Mouse (Mus musculus) heart, embryonic 14.5 days (tissue): ENCODE measurements around the gene Ubiad1. TPM values are rescaled to one million over a fixed set of nuclear protein-coding genes. Genes with fewer than 3 reads are reported as not detected.

Experiments
- ATAC-seq: fragments of 200-750 bp; cut with Nextera tagmentation; 2 replicates; pipeline ENCODE4 v1.8.0; 2017; ENCODE audit warnings: low read depth, moderate TSS enrichment; ENCODE audit not compliant: insufficient number of reproducible peaks, insufficient read depth, low FRiP score
- H3K27ac ChIP-seq, 2 experiments: fragments of 200-500 bp in 1 of 2; fragments of 300-500 bp in 1 of 2; sonication (generic) in 1 of 2; replicated peaks in 1 of 2; 2 replicates each; pipeline ENCODE4 v1.5.1; 2012 to 2014; ENCODE audit warnings: low read depth in 2 of 2, low read length in 2 of 2, control low read depth in 1 of 2, mild to moderate bottlenecking in 1 of 2, mixed read lengths in 1 of 2; ENCODE audit not compliant: control insufficient read depth in 1 of 2, insufficient read depth in 1 of 2
- H3K27me3 ChIP-seq: fragments of 300-500 bp; sonication (generic); 2 replicates; pipeline ENCODE4 v1.6.1; 2014; ENCODE audit warnings: mild to moderate bottlenecking, low read length, control low read depth; ENCODE audit not compliant: control insufficient read depth, insufficient read depth
- H3K36me3 ChIP-seq: fragments of 300-500 bp; sonication (generic); 2 replicates; pipeline ENCODE4 v1.6.1; 2014; ENCODE audit warnings: mild to moderate bottlenecking, control low read depth, low read length, mixed read lengths; ENCODE audit not compliant: control insufficient read depth, insufficient read depth
- H3K4me1 ChIP-seq, 2 experiments: fragments of 200-500 bp in 1 of 2; fragments of 300-500 bp in 1 of 2; sonication (generic) in 1 of 2; 2 replicates each; pipeline ENCODE4 v1.6.1; 2012 to 2014; ENCODE audit warnings: low read length in 2 of 2, control low read depth in 1 of 2, mixed read lengths in 1 of 2; ENCODE audit not compliant: control insufficient read depth in 2 of 2, insufficient read depth in 2 of 2
- H3K4me2 ChIP-seq: fragments of 300-500 bp; sonication (generic); 2 replicates; pipeline ENCODE4 v1.6.1; 2014; ENCODE audit warnings: mild to moderate bottlenecking, low read length
- H3K4me3 ChIP-seq, 2 experiments: fragments of 200-500 bp in 1 of 2; fragments of 300-500 bp in 1 of 2; sonication (generic) in 1 of 2; 2 replicates each; pipeline ENCODE4 v1.5.1; 2012 to 2014; ENCODE audit warnings: low read length in 2 of 2, mild to moderate bottlenecking in 2 of 2, control low read depth in 1 of 2, low read depth in 1 of 2, moderate library complexity in 1 of 2; ENCODE audit not compliant: control insufficient read depth in 1 of 2, insufficient read depth in 1 of 2
- H3K9ac ChIP-seq: fragments of 300-500 bp; sonication (generic); 2 replicates; pipeline ENCODE4 v1.6.1; 2014; ENCODE audit warnings: mild to moderate bottlenecking, low read length
- H3K9me3 ChIP-seq: fragments of 300-500 bp; sonication (generic); 2 replicates; pipeline ENCODE4 v1.6.1; 2016; ENCODE audit warnings: low read length, control low read depth; ENCODE audit not compliant: control insufficient read depth
- WGBS: fragments of 180-500 bp; shearing (Covaris S2); extraction: QIAGEN DNeasy Blood & Tissue Kit; methylation state at CpG from one replicate; pipeline ENCODE4 v1.1.7; 2014; 5-methylcytosine and 5-hydroxymethylcytosine counted together
- polyA plus RNA-seq: library from polyadenylated mRNA; unstranded; fragments of >200 nt; fragmentation: Nextera tagmentation; extraction: Ambion mirVana; gene quantifications from 2 replicates; pipeline ENCODE4 v1.2.1, GENCODE M21; 2014

The Ubiad1 gene
- polyA plus RNA-seq, 1 experiment from 2014 or later = 15.7 TPM

- H3K27me3 ChIP-seq = peaks cover 55% of the 10 kb centered on the region
These were observed 41.2 kb downstream of the Ubiad1 start for GRCm38 (mm10) chr4:148403402-148403801.

DNA sequence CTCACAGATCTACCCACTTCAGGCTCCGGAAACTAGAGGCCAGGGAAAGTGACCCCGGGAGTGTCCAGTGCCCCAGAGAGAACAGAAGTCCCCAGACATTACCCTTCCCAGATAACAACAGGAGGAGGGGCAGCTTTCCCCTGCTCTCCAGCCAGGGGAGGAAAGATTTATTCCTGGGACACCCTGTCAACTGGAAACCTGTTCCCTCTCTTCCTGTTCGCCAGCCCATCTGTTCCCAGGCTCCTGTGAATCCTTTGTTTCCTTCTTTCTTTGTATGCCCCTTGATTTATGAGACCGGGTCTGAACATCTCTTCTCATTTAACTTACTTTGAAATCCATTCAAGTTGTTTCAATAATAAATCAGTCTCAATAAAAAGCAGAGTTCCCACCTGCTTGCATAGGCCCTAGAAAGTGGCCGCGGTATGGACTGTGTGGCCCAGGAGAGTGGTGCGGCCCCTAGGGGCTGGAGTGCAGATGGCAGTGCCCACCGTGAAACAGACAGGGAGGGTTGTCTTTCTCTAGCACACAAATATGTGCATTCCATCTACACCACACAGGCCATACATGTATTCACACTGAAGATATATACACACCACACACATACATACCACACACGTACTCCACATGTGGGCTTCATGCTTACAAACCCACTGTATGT lies 45.0 kb downstream of the Ubiad1 start:
- no peak for ATAC-seq
- peaks cover 33% of the 10 kb centered on the region for H3K27me3 ChIP-seq

More at GRCm38 (mm10) chr4:148403402-148403801, 41.2 kb downstream of the Ubiad1 start:
- no peak for ATAC-seq
- Histone ChIP-seq H3K4me3 (no peak overlapping the region), H3K9ac (no peak overlapping the region), H3K36me3 (no peaks in the 10 kb centered on the region), H3K9me3 (no peaks in the 10 kb centered on the region), H3K4me2 (no peak overlapping the region), H3K27ac (no peak overlapping the region), H3K4me1 (peaks cover 2 to 4% of the 10 kb centered on the region in 2 experiments; a peak in 1 of 4 replicates)
- WGBS = 28% methylated on average over 12 of the region's 12 CpGs

GRCm38 (mm10) chr4:148397531-148398287 lies 46.9 kb downstream of the Ubiad1 start:
- Histone ChIP-seq H3K9me3 (no peaks in the 10 kb centered on the region), H3K4me3 (no peak overlapping the region), H3K9ac (no peak overlapping the region), H3K36me3 (no peaks in the 10 kb centered on the region), H3K4me2 (no peak overlapping the region), H3K4me1 (no peaks in the 10 kb centered on the region), H3K27me3 (peaks cover 21% of the 10 kb centered on the region), H3K27ac (no peak overlapping the region)
- no peak for ATAC-seq
- WGBS = 78% methylated on average over 18 of the region's 18 CpGs

More for the DNA sequence above, 45.0 kb downstream of the Ubiad1 start:
- no peaks in the 10 kb centered on the region for H3K9me3 ChIP-seq
- H3K9ac ChIP-seq = no peak overlapping the region
- WGBS = 73% methylated on average over 9 of the region's 9 CpGs
- no peaks in the 10 kb centered on the region for H3K4me1 ChIP-seq
- no peak overlapping the region for H3K27ac ChIP-seq
- no peak overlapping the region for H3K4me2 ChIP-seq
- H3K36me3 ChIP-seq = no peaks in the 10 kb centered on the region
- no peak overlapping the region for H3K4me3 ChIP-seq

DNA sequence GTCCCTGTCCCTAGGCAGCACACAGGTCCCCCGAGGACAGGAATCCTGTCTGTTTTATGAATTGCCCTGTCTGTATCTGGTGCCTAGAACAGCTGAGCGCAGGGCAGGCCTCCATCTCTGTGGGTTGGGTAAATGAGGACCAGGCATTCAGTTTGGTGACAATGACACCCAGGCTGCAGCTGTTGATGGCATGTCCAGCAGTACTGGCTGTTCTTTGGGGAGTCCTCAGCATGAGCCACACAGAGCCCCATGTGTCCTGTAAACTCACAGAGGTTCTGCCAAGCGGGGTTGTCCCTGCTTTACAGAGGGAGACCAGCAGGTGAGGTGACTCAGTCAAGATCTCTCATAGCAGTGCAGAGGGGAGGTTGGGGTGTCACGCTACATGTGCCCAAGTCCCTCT lies 47.5 kb downstream of the Ubiad1 start:
- ATAC-seq = no peak
- Histone ChIP-seq H3K27ac (no peak overlapping the region), H3K9me3 (no peaks in the 10 kb centered on the region), H3K9ac (no peak overlapping the region), H3K36me3 (no peaks in the 10 kb centered on the region), H3K4me1 (no peaks in the 10 kb centered on the region), H3K4me2 (no peak overlapping the region), H3K27me3 (peaks cover 19% of the 10 kb centered on the region), H3K4me3 (no peak overlapping the region)
- WGBS = 81% methylated on average over 4 of the region's 4 CpGs

DNA sequence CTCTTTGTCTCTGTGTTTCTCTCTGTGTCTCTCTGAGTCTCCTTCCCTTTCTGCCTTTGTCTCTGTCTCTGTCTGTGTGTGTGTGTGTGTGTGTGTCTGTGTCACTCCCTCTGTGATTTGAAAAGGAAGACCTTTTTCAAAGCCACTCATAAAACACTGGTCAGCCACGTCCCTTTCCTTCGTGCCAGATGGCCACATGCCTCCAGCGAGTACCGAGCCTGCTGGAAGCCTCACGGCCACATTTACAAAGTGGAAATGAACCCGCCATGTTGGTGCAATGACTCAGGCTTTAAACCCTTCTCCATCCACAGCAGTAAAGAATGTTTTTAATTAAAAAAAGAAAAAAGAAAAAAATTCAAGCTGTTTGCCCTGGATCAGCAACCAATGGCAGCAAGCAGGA lies 48.7 kb downstream of the Ubiad1 start:
- Histone ChIP-seq H3K4me1 (no peaks in the 10 kb centered on the region), H3K27ac (no peak overlapping the region), H3K4me2 (no peak overlapping the region), H3K36me3 (no peaks in the 10 kb centered on the region), H3K4me3 (no peak overlapping the region), H3K9ac (no peak overlapping the region), H3K27me3 (peaks cover 10% of the 10 kb centered on the region; the same call in 1 of the 2 replicates), H3K9me3 (no peaks in the 10 kb centered on the region)
- 79% methylated on average over 6 of the region's 6 CpGs for WGBS
- ATAC-seq = no peak

GRCm38 (mm10) chr4:148395198-148395597 lies 49.4 kb downstream of the Ubiad1 start:
- H3K4me2 ChIP-seq = no peak overlapping the region
- no peaks in the 10 kb centered on the region for H3K4me1 ChIP-seq
- no peak for ATAC-seq
- whole genome bisulfite sequencing = 39% methylated on average over 7 of the region's 7 CpGs
- H3K27me3 ChIP-seq = peaks cover 8% of the 10 kb centered on the region; the same call in 1 of the 2 replicates
- no peak overlapping the region for H3K4me3 ChIP-seq
- H3K9ac ChIP-seq = no peak overlapping the region
- H3K27ac ChIP-seq = no peak overlapping the region
- H3K9me3 ChIP-seq = no peaks in the 10 kb centered on the region
- no peaks in the 10 kb centered on the region for H3K36me3 ChIP-seq

- Histone ChIP-seq H3K9me3 (no peaks in the 10 kb centered on the region), H3K27ac (no peak overlapping the region), H3K4me3 (no peak overlapping the region), H3K9ac (no peak overlapping the region), H3K4me1 (no peaks in the 10 kb centered on the region), H3K36me3 (no peaks in the 10 kb centered on the region), H3K4me2 (no peak overlapping the region), H3K27me3 (peaks cover 7% of the 10 kb centered on the region; the same call in 1 of the 2 replicates)
- ATAC-seq = no peak
- WGBS = 64% methylated on average over 21 of the region's 21 CpGs
These were observed 52.8 kb downstream of the Ubiad1 start for GRCm38 (mm10) chr4:148391714-148392310.
